Mouse (Mus musculus): ENCODE data around the gene Gm11985. TPM values are rescaled to one million over a fixed set of nuclear protein-coding genes. Genes with fewer than 3 reads are reported as not detected.
A peak's percentile ranks its signal among the peaks of the same experiment; 100 is the strongest.

Gene Gm11985
- polyA plus RNA-seq, 1 experiment, result 0.10 TPM

- H3K4me3 ChIP-seq (ENCODE audit: control insufficient read depth, low read depth, low read length), result no peak overlapping the region
- H3K27ac ChIP-seq (ENCODE audit: control insufficient read depth, insufficient read depth, low read depth, low read length), result no peak overlapping the region
- no peaks in the 10 kb centered on the region for H3K4me1 ChIP-seq (ENCODE audit: control insufficient read depth, insufficient read depth, low read length)
- TF ChIP-seq CTCF (IDR thresholded peaks at IDR 0.05; ENCODE audit: control insufficient read depth, insufficient read depth, insufficient replicate concordance, low read depth, low read length) (no peak), POLR2A (IDR thresholded peaks at IDR 0.05; ENCODE audit: control insufficient read depth, low read depth, low read length) (no peak)
- H3K27me3 ChIP-seq (ENCODE audit: control insufficient read depth, insufficient read depth, low read length), result no peaks in the 10 kb centered on the region
- H3K36me3 ChIP-seq (ENCODE audit: control insufficient read depth, insufficient read depth, low read length), result no peaks in the 10 kb centered on the region
Measured at GRCm38 (mm10) chr11:7145221-7145620, 43.1 kb downstream of the Gm11985 start.

GRCm38 (mm10) chr11:7144369-7144768 lies 44.0 kb downstream of the Gm11985 start:
- no peak overlapping the region for H3K4me3 ChIP-seq (ENCODE audit: control insufficient read depth, low read depth, low read length)
- H3K4me1 ChIP-seq (ENCODE audit: control insufficient read depth, insufficient read depth, low read length), result no peaks in the 10 kb centered on the region
- no peak overlapping the region for H3K27ac ChIP-seq (ENCODE audit: control insufficient read depth, insufficient read depth, low read depth, low read length)
- H3K27me3 ChIP-seq (ENCODE audit: control insufficient read depth, insufficient read depth, low read length), result no peaks in the 10 kb centered on the region
- TF ChIP-seq POLR2A (IDR thresholded peaks at IDR 0.05; ENCODE audit: control insufficient read depth, low read depth, low read length) (no peak), CTCF (IDR thresholded peaks at IDR 0.05; ENCODE audit: control insufficient read depth, insufficient read depth, insufficient replicate concordance, low read depth, low read length) (peak; percentile 24; the same call in 1 of the 2 replicates)
- no peaks in the 10 kb centered on the region for H3K36me3 ChIP-seq (ENCODE audit: control insufficient read depth, insufficient read depth, low read length)

GRCm38 (mm10) chr11:7142725-7143124 lies 45.6 kb downstream of the Gm11985 start:
- TF ChIP-seq POLR2A (IDR thresholded peaks at IDR 0.05; ENCODE audit: control insufficient read depth, low read depth, low read length) (no peak), CTCF (IDR thresholded peaks at IDR 0.05; ENCODE audit: control insufficient read depth, insufficient read depth, insufficient replicate concordance, low read depth, low read length) (no peak)
- no peaks in the 10 kb centered on the region for H3K4me1 ChIP-seq (ENCODE audit: control insufficient read depth, insufficient read depth, low read length)
- no peak overlapping the region for H3K4me3 ChIP-seq (ENCODE audit: control insufficient read depth, low read depth, low read length)
- no peaks in the 10 kb centered on the region for H3K27me3 ChIP-seq (ENCODE audit: control insufficient read depth, insufficient read depth, low read length)
- no peak overlapping the region for H3K27ac ChIP-seq (ENCODE audit: control insufficient read depth, insufficient read depth, low read depth, low read length)
- no peaks in the 10 kb centered on the region for H3K36me3 ChIP-seq (ENCODE audit: control insufficient read depth, insufficient read depth, low read length)

GRCm38 (mm10) chr11:7140449-7140848 lies 47.9 kb downstream of the Gm11985 start:
- no peak overlapping the region for H3K27ac ChIP-seq (ENCODE audit: control insufficient read depth, insufficient read depth, low read depth, low read length)
- no peaks in the 10 kb centered on the region for H3K27me3 ChIP-seq (ENCODE audit: control insufficient read depth, insufficient read depth, low read length)
- no peaks in the 10 kb centered on the region for H3K4me1 ChIP-seq (ENCODE audit: control insufficient read depth, insufficient read depth, low read length)
- H3K4me3 ChIP-seq (ENCODE audit: control insufficient read depth, low read depth, low read length), result no peak overlapping the region
- peak; percentile 10; the same call in 1 of the 2 replicates for TF ChIP-seq CTCF (IDR thresholded peaks at IDR 0.05; ENCODE audit: control insufficient read depth, insufficient read depth, insufficient replicate concordance, low read depth, low read length)
- no peak for TF ChIP-seq POLR2A (IDR thresholded peaks at IDR 0.05; ENCODE audit: control insufficient read depth, low read depth, low read length)
- H3K36me3 ChIP-seq (ENCODE audit: control insufficient read depth, insufficient read depth, low read length), result no peaks in the 10 kb centered on the region

GRCm38 (mm10) chr11:7138370-7138769 lies 50.0 kb downstream of the Gm11985 start:
- no peak overlapping the region for H3K27ac ChIP-seq (ENCODE audit: control insufficient read depth, insufficient read depth, low read depth, low read length)
- H3K4me1 ChIP-seq (ENCODE audit: control insufficient read depth, insufficient read depth, low read length), result no peaks in the 10 kb centered on the region
- no peak overlapping the region for H3K4me3 ChIP-seq (ENCODE audit: control insufficient read depth, low read depth, low read length)
- no peaks in the 10 kb centered on the region for H3K36me3 ChIP-seq (ENCODE audit: control insufficient read depth, insufficient read depth, low read length)
- no peaks in the 10 kb centered on the region for H3K27me3 ChIP-seq (ENCODE audit: control insufficient read depth, insufficient read depth, low read length)
- TF ChIP-seq CTCF (IDR thresholded peaks at IDR 0.05; ENCODE audit: control insufficient read depth, insufficient read depth, insufficient replicate concordance, low read depth, low read length), result no peak
- TF ChIP-seq POLR2A (IDR thresholded peaks at IDR 0.05; ENCODE audit: control insufficient read depth, low read depth, low read length), result no peak

GRCm38 (mm10) chr11:7136246-7136855 lies 52.0 kb downstream of the Gm11985 start:
- H3K36me3 ChIP-seq (ENCODE audit: control insufficient read depth, insufficient read depth, low read length), result no peaks in the 10 kb centered on the region

GRCm38 (mm10) chr11:7135763-7136162 lies 52.6 kb downstream of the Gm11985 start:
- Histone ChIP-seq H3K27ac (ENCODE audit: control insufficient read depth, insufficient read depth, low read depth, low read length) (no peak overlapping the region), H3K4me1 (ENCODE audit: control insufficient read depth, insufficient read depth, low read length) (no peaks in the 10 kb centered on the region)

More at GRCm38 (mm10) chr11:7136246-7136855, 52.0 kb downstream of the Gm11985 start:
- no peak for TF ChIP-seq CTCF (IDR thresholded peaks at IDR 0.05; ENCODE audit: control insufficient read depth, insufficient read depth, insufficient replicate concordance, low read depth, low read length)
- no peak for TF ChIP-seq POLR2A (IDR thresholded peaks at IDR 0.05; ENCODE audit: control insufficient read depth, low read depth, low read length)
- Histone ChIP-seq H3K4me3 (ENCODE audit: control insufficient read depth, low read depth, low read length) (no peak overlapping the region), H3K27me3 (ENCODE audit: control insufficient read depth, insufficient read depth, low read length) (no peaks in the 10 kb centered on the region), H3K27ac (ENCODE audit: control insufficient read depth, insufficient read depth, low read depth, low read length) (no peak overlapping the region), H3K4me1 (ENCODE audit: control insufficient read depth, insufficient read depth, low read length) (no peaks in the 10 kb centered on the region)

More at GRCm38 (mm10) chr11:7135763-7136162, 52.6 kb downstream of the Gm11985 start:
- no peak for TF ChIP-seq POLR2A (IDR thresholded peaks at IDR 0.05; ENCODE audit: control insufficient read depth, low read depth, low read length)
- TF ChIP-seq CTCF (IDR thresholded peaks at IDR 0.05; ENCODE audit: control insufficient read depth, insufficient read depth, insufficient replicate concordance, low read depth, low read length), result no peak
- H3K27me3 ChIP-seq (ENCODE audit: control insufficient read depth, insufficient read depth, low read length), result no peaks in the 10 kb centered on the region
- no peak overlapping the region for H3K4me3 ChIP-seq (ENCODE audit: control insufficient read depth, low read depth, low read length)
- H3K36me3 ChIP-seq (ENCODE audit: control insufficient read depth, insufficient read depth, low read length), result no peaks in the 10 kb centered on the region
